12 mouse cellular contexts compared by ENCODE assay signal in genomic region chr12:80815893-80816292, GRCm38 (mm10). TPM values are rescaled to one million over a fixed set of nuclear protein-coding genes. Genes with fewer than 3 reads are reported as not detected.
DNase-seq lines count a peak whose midpoint lies in the region; ATAC-seq lines count a peak whose summit lies in the region.
"Had no signal": no experiment of that assay in that cellular context is flagged by ENCODE, and none has a peak within 500 bp of the region (broad histone marks: within the 10 kb centered on the region; RNA-seq: fewer than 3 reads in every experiment).

No protein-coding gene starts in this region.

- intact Hi-C loops in heart, postnatal 25 days (cut with DNase I), result no loop called here

- H3K9me3 ChIP-seq in heart, embryonic 15.5 days (replicated peaks), result no peaks in the 10 kb centered on the region
- no peaks in the 10 kb centered on the region for H3K9me3 ChIP-seq in neural tube, embryonic 11.5 days (ENCODE audit: control insufficient read depth, low read length)
- H3K9me3 ChIP-seq in intestine, embryonic 16.5 days (ENCODE audit: control insufficient read depth, low read length), result no peaks in the 10 kb centered on the region
- H3K9me3 ChIP-seq in neural tube, embryonic 15.5 days (replicated peaks), result no peaks in the 10 kb centered on the region
- H3K9me3 ChIP-seq: limb, embryonic 12.5 days had no signal

- H3K4me1 ChIP-seq in heart, embryonic 15.5 days (replicated peaks), result peaks cover 77% of the 10 kb centered on the region
- peaks cover 13% of the 10 kb centered on the region for H3K4me1 ChIP-seq in neural tube, embryonic 11.5 days (ENCODE audit: control insufficient read depth, insufficient read depth, low read length)
- peaks cover 61% of the 10 kb centered on the region for H3K4me1 ChIP-seq in intestine, embryonic 16.5 days (ENCODE audit: control insufficient read depth, insufficient read depth, low read length)
- peaks cover 27% of the 10 kb centered on the region for H3K4me1 ChIP-seq in neural tube, embryonic 15.5 days

- ATAC-seq in heart, embryonic 15.5 days (replicated peaks; ENCODE audit: insufficient number of reproducible peaks, insufficient read depth, low FRiP score, low read depth), result no peak
- no peak for ATAC-seq in neural tube, embryonic 11.5 days (ENCODE audit: insufficient read depth, low FRiP score, low TSS enrichment)
- no peak for ATAC-seq in intestine, embryonic 16.5 days
- ATAC-seq in neural tube, embryonic 15.5 days (ENCODE audit: low FRiP score), result no peak

- H3K4me3 ChIP-seq in heart, embryonic 15.5 days, result no peak overlapping the region
- H3K4me3 ChIP-seq in neural tube, embryonic 11.5 days (ENCODE audit: low read depth, low read length), result no peak overlapping the region
- no peak overlapping the region for H3K4me3 ChIP-seq in intestine, embryonic 16.5 days (ENCODE audit: low read length)
- no peak overlapping the region for H3K4me3 ChIP-seq in neural tube, embryonic 15.5 days (replicated peaks)
- H3K4me3 ChIP-seq: limb, embryonic 12.5 days had no signal

- 40% methylated on average over 3 of the region's 3 CpGs for WGBS in heart, embryonic 15.5 days
- 86% methylated on average over 3 of the region's 3 CpGs for WGBS in neural tube, embryonic 11.5 days
- WGBS in intestine, embryonic 16.5 days, result 56% methylated on average over 3 of the region's 3 CpGs
- 75% methylated on average over 3 of the region's 3 CpGs for whole genome bisulfite sequencing in neural tube, embryonic 15.5 days

- no peak overlapping the region for H3K4me2 ChIP-seq in heart, embryonic 15.5 days
- no peak overlapping the region for H3K4me2 ChIP-seq in neural tube, embryonic 11.5 days (ENCODE audit: low read depth)
- H3K4me2 ChIP-seq in intestine, embryonic 16.5 days (ENCODE audit: low read depth, low read length), result no peak overlapping the region
- no peak overlapping the region for H3K4me2 ChIP-seq in neural tube, embryonic 15.5 days
- H3K4me2 ChIP-seq: limb, embryonic 12.5 days had no signal

- H3K27me3 ChIP-seq in heart, embryonic 15.5 days, result no peaks in the 10 kb centered on the region
- H3K27me3 ChIP-seq in neural tube, embryonic 11.5 days (ENCODE audit: control insufficient read depth, insufficient read depth, low read length), result no peaks in the 10 kb centered on the region
- H3K27me3 ChIP-seq in intestine, embryonic 16.5 days (replicated peaks; ENCODE audit: control insufficient read depth, insufficient read depth, low read length), result no peaks in the 10 kb centered on the region
- H3K27me3 ChIP-seq in neural tube, embryonic 15.5 days (replicated peaks), result no peaks in the 10 kb centered on the region
- H3K27me3 ChIP-seq: limb, embryonic 12.5 days had no signal

- peak overlapping the region; percentile 52 for H3K27ac ChIP-seq in heart, embryonic 15.5 days
- H3K27ac ChIP-seq in neural tube, embryonic 11.5 days (ENCODE audit: low read depth, low read length), result peak overlapping the region; percentile 70; the same call in 1 of the 2 replicates
- peak overlapping the region; percentile 61 for H3K27ac ChIP-seq in intestine, embryonic 16.5 days (ENCODE audit: low read length)
- 0 out of 2 replicates have a peak overlapping the region, but pooled peaks have one; percentile 28 for H3K27ac ChIP-seq in neural tube, embryonic 15.5 days (replicated peaks)
- H3K27ac ChIP-seq: limb, embryonic 12.5 days had no signal

- DNase-seq in heart, postnatal 25 days (ENCODE audit: low spot score), result no peak
- DNase-seq in neural tube, embryonic 11.5 days (ENCODE audit: low spot score), result no peak
- no peak for DNase-seq in neural tube, embryonic 10.5 days (ENCODE audit: extremely low spot score, low spot score)
- no peak for DNase-seq in frontal cortex, postnatal 36 days (ENCODE audit: low spot score in 2 of 2)
- no peak for DNase-seq in layer of hippocampus, postnatal 25 days (ENCODE audit: extremely low spot score in 1 of 2, low spot score in 1 of 2)
- DNase-seq: kidney, adult 8-10 months had no signal

- no peak overlapping the region for H3K9ac ChIP-seq in heart, embryonic 15.5 days
- H3K9ac ChIP-seq in neural tube, embryonic 11.5 days (ENCODE audit: low read length), result no peak overlapping the region
- H3K9ac ChIP-seq in intestine, embryonic 16.5 days (ENCODE audit: low read depth, low read length), result no peak overlapping the region
- H3K9ac ChIP-seq in neural tube, embryonic 15.5 days (replicated peaks), result no peak overlapping the region
- H3K9ac ChIP-seq: limb, embryonic 12.5 days had no signal

- no peaks in the 10 kb centered on the region for H3K36me3 ChIP-seq in heart, embryonic 15.5 days
- H3K36me3 ChIP-seq in neural tube, embryonic 11.5 days (ENCODE audit: control insufficient read depth, insufficient read depth, low read length), result no peaks in the 10 kb centered on the region
- no peaks in the 10 kb centered on the region for H3K36me3 ChIP-seq in intestine, embryonic 16.5 days (ENCODE audit: control insufficient read depth, insufficient read depth, low read length)
- H3K36me3 ChIP-seq in neural tube, embryonic 15.5 days, result no peaks in the 10 kb centered on the region
- H3K36me3 ChIP-seq: limb, embryonic 12.5 days had no signal

RNA-seq across cellular contexts. Expression of gene Susd6, which starts 25.6 kb away (rescaled TPM):
- 16.4 and 19.6 TPM in 2 replicates for polyA plus RNA-seq in heart, embryonic 15.5 days (2015; fragmentation: Nextera tagmentation; extraction: Ambion mirVana)
- total RNA-seq in heart, postnatal 25 days (2021), result 10 to 100 TPM; 62.5 to 69.1 TPM
- polyA plus RNA-seq in neural tube, embryonic 11.5 days (2014; fragmentation: Nextera tagmentation; extraction: Ambion mirVana), result 20.9 and 23.3 TPM in 2 replicates
- 16.4 and 20.0 TPM in 2 replicates for polyA plus RNA-seq in intestine, embryonic 16.5 days (2015; fragmentation: Nextera tagmentation; extraction: Ambion mirVana)
- polyA plus RNA-seq in neural tube, embryonic 15.5 days (2015; fragmentation: Nextera tagmentation; extraction: Ambion mirVana), result 9.1 and 11.9 TPM in 2 replicates
- total RNA-seq in layer of hippocampus, postnatal 25 days (2021), result 10 to 100 TPM; 59.9 to 64.5 TPM

RNA-seq across cellular contexts. Expression of gene Ccdc177, which starts 55.4 kb away (rescaled TPM):
- polyA plus RNA-seq in heart, embryonic 15.5 days (2015; fragmentation: Nextera tagmentation; extraction: Ambion mirVana), result not detected in 2 replicates
- total RNA-seq in heart, postnatal 25 days (2021), result under 1 TPM; 0.06 to 0.08 TPM
- polyA plus RNA-seq in neural tube, embryonic 11.5 days (2014; fragmentation: Nextera tagmentation; extraction: Ambion mirVana), result 2.4 and 2.6 TPM in 2 replicates
- 0.02 and 0.09 TPM in 2 replicates for polyA plus RNA-seq in intestine, embryonic 16.5 days (2015; fragmentation: Nextera tagmentation; extraction: Ambion mirVana)
- 1.5 and 2.1 TPM in 2 replicates for polyA plus RNA-seq in neural tube, embryonic 15.5 days (2015; fragmentation: Nextera tagmentation; extraction: Ambion mirVana)
- 10 to 100 TPM; 17.6 to 19.2 TPM for total RNA-seq in layer of hippocampus, postnatal 25 days (2021)
- total RNA-seq: gastrocnemius, adult 8-10 months; neutrophil, adult 5-6 weeks had no signal
